Mouse (Mus musculus) lung, postnatal 0 days (tissue): ENCODE data around the gene 1700001L19Rik.
A peak's percentile ranks its signal among the peaks of the same experiment; 100 is the strongest.

Source experiments
- CTCF ChIP-seq: IDR thresholded peaks from 2 replicates; pipeline ENCODE4 v1.5.1; 2016; ENCODE audit warnings: antibody characterized with exemption, mild to moderate bottlenecking
- EP300 ChIP-seq: IDR thresholded peaks from 2 replicates; pipeline ENCODE4 v1.6.1; 2016; ENCODE audit warnings: antibody characterized with exemption, mild to moderate bottlenecking, control low read depth

- TF ChIP-seq CTCF (peak; percentile 41; the same call in 1 of the 2 replicates), EP300 (no peak)
Observed at GRCm38 (mm10) chr13:68581086-68581740, 16.0 kb upstream of the 1700001L19Rik start.
